Mouse (Mus musculus) limb, embryonic 15.5 days (tissue): ENCODE data around the gene Mob1a. TPM values are rescaled to one million over a fixed set of nuclear protein-coding genes. Genes with fewer than 3 reads are reported as not detected.
A peak's percentile ranks its signal among the peaks of the same experiment; 100 is the strongest.

Source experiments
- ATAC-seq: fragments of 200-750 bp; cut with Nextera tagmentation; 2 replicates; pipeline ENCODE4 v1.8.0; 2017; ENCODE audit warnings: low read depth, moderate TSS enrichment; ENCODE audit not compliant: insufficient number of reproducible peaks, low FRiP score, low TSS enrichment
- H3K27ac ChIP-seq: fragments of 300-500 bp; sonication (generic); 2 replicates; pipeline ENCODE4 v1.5.1; 2015; ENCODE audit warnings: moderate library complexity, mild to moderate bottlenecking, inconsistent platforms
- H3K27me3 ChIP-seq: fragments of 300-500 bp; sonication (generic); 2 replicates; pipeline ENCODE4 v1.6.1; 2015; ENCODE audit warnings: inconsistent platforms
- H3K36me3 ChIP-seq: fragments of 300-500 bp; sonication (generic); 2 replicates; pipeline ENCODE4 v1.6.1; 2015; ENCODE audit warnings: inconsistent platforms
- H3K4me1 ChIP-seq: fragments of 300-500 bp; sonication (generic); 2 replicates; pipeline ENCODE4 v1.6.1; 2015; ENCODE audit warnings: inconsistent platforms
- H3K4me2 ChIP-seq: fragments of 300-500 bp; sonication (generic); 2 replicates; pipeline ENCODE4 v1.6.1; 2015; ENCODE audit warnings: mild to moderate bottlenecking, inconsistent platforms
- H3K4me3 ChIP-seq: fragments of 300-500 bp; sonication (generic); 2 replicates; pipeline ENCODE4 v1.5.1; 2015; ENCODE audit warnings: mild to moderate bottlenecking, inconsistent platforms
- H3K9ac ChIP-seq: fragments of 300-500 bp; sonication (generic); 2 replicates; pipeline ENCODE4 v1.6.1; 2015; ENCODE audit warnings: inconsistent platforms
- H3K9me3 ChIP-seq: fragments of 300-500 bp; sonication (generic); 2 replicates; pipeline ENCODE4 v1.6.1; 2016; ENCODE audit warnings: inconsistent platforms
- WGBS: fragments of 180-500 bp; shearing (Covaris S2); methylation state at CpG from one replicate; pipeline ENCODE4 v1.1.7; 2015; 5-methylcytosine and 5-hydroxymethylcytosine counted together
- polyA plus RNA-seq: library from polyadenylated mRNA; unstranded; fragments of >200 nt; fragmentation: Nextera tagmentation; extraction: Ambion mirVana; gene quantifications from 2 replicates; pipeline ENCODE4 v1.2.1, GENCODE M21; 2015

Mob1a gene
- polyA plus RNA-seq = 67.8 and 68.7 TPM in 2 replicates

- H3K27ac ChIP-seq = peak within 1 kb of the TSS; percentile 93
- no peaks in the 10 kb centered on the region for H3K9me3 ChIP-seq
- peak within 1 kb of the TSS; percentile 81 for H3K9ac ChIP-seq
- under 1% methylated on average over 64 of the region's 65 CpGs for WGBS
- peak within 1 kb of the TSS; percentile 65 for H3K4me2 ChIP-seq
- peak within 1 kb of the TSS; percentile 67 for H3K4me3 ChIP-seq
- peaks cover 14% of the 10 kb centered on the region for H3K36me3 ChIP-seq
- peak; percentile 97 for ATAC-seq
- H3K4me1 ChIP-seq = peaks cover 7% of the 10 kb centered on the region
- H3K27me3 ChIP-seq = no peaks in the 10 kb centered on the region
These were observed at the start of gene Mob1a, which contains the start of gene Mthfd2 for GRCm38 (mm10) chr6:83325525-83326393. TSS of gene Mob1a (plus strand) at chr6:83326016. TSS of gene Mthfd2 (minus strand) at chr6:83325908.

- no peak overlapping the region for H3K4me2 ChIP-seq
- no peak for ATAC-seq
- no peaks in the 10 kb centered on the region for H3K4me1 ChIP-seq
- H3K36me3 ChIP-seq = no peaks in the 10 kb centered on the region
- 72% methylated on average over 13 of the region's 13 CpGs for WGBS
- no peak overlapping the region for H3K9ac ChIP-seq
- H3K9me3 ChIP-seq = no peaks in the 10 kb centered on the region
- H3K27ac ChIP-seq = no peak overlapping the region
- no peaks in the 10 kb centered on the region for H3K27me3 ChIP-seq
- no peak overlapping the region for H3K4me3 ChIP-seq
These were observed 48.7 kb upstream of the Mob1a start for GRCm38 (mm10) chr6:83277151-83277550.

GRCm38 (mm10) chr6:83278881-83279280 lies 46.9 kb upstream of the Mob1a start:
- Histone ChIP-seq H3K4me2 (no peak overlapping the region), H3K27me3 (no peaks in the 10 kb centered on the region), H3K27ac (no peak overlapping the region), H3K9me3 (no peaks in the 10 kb centered on the region), H3K4me3 (no peak overlapping the region), H3K36me3 (no peaks in the 10 kb centered on the region), H3K9ac (no peak overlapping the region), H3K4me1 (no peaks in the 10 kb centered on the region)
- 19% methylated on average over 2 of the region's 2 CpGs for WGBS
- ATAC-seq = no peak

GRCm38 (mm10) chr6:83280256-83280955 lies 45.4 kb upstream of the Mob1a start:
- no peak for ATAC-seq

GRCm38 (mm10) chr6:83300447-83301229 lies 25.2 kb upstream of the Mob1a start:
- Histone ChIP-seq H3K36me3 (peaks cover 11% of the 10 kb centered on the region; the same call in 1 of the 2 replicates), H3K4me1 (0 out of 2 replicates have a peak, but pooled peaks cover 2% of the 10 kb centered on the region), H3K4me2 (no peak overlapping the region), H3K4me3 (no peak overlapping the region), H3K9ac (no peak overlapping the region), H3K9me3 (no peaks in the 10 kb centered on the region), H3K27me3 (no peaks in the 10 kb centered on the region), H3K27ac (no peak overlapping the region)
- 87% methylated on average over 7 of the region's 7 CpGs for WGBS
- ATAC-seq = no peak

More at GRCm38 (mm10) chr6:83280256-83280955, 45.4 kb upstream of the Mob1a start:
- H3K4me1 ChIP-seq = no peaks in the 10 kb centered on the region
- H3K4me2 ChIP-seq = no peak overlapping the region
- no peaks in the 10 kb centered on the region for H3K9me3 ChIP-seq
- H3K27me3 ChIP-seq = no peaks in the 10 kb centered on the region
- H3K36me3 ChIP-seq = no peaks in the 10 kb centered on the region
- no peak overlapping the region for H3K27ac ChIP-seq
- no peak overlapping the region for H3K9ac ChIP-seq
- 82% methylated on average over 8 of the region's 8 CpGs for WGBS
- H3K4me3 ChIP-seq = no peak overlapping the region

GRCm38 (mm10) chr6:83301294-83301693 lies 24.5 kb upstream of the Mob1a start:
- Histone ChIP-seq H3K9me3 (no peaks in the 10 kb centered on the region), H3K9ac (no peak overlapping the region), H3K27ac (no peak overlapping the region), H3K4me2 (no peak overlapping the region), H3K4me3 (no peak overlapping the region), H3K36me3 (peaks cover 18% of the 10 kb centered on the region; the same call in 1 of the 2 replicates), H3K4me1 (0 out of 2 replicates have a peak, but pooled peaks cover 2% of the 10 kb centered on the region), H3K27me3 (no peaks in the 10 kb centered on the region)
- no peak for ATAC-seq
- WGBS = 84% methylated on average over 2 of the region's 2 CpGs

- Histone ChIP-seq H3K9ac (no peak overlapping the region), H3K27ac (no peak overlapping the region), H3K4me3 (no peak overlapping the region), H3K4me1 (0 out of 2 replicates have a peak, but pooled peaks cover 2% of the 10 kb centered on the region), H3K4me2 (no peak overlapping the region), H3K9me3 (no peaks in the 10 kb centered on the region), H3K27me3 (no peaks in the 10 kb centered on the region), H3K36me3 (peaks cover 27% of the 10 kb centered on the region)
- WGBS = 51% methylated on average over 5 of the region's 5 CpGs
- ATAC-seq = no peak
These were observed 23.6 kb upstream of the Mob1a start for GRCm38 (mm10) chr6:83302264-83302663.

GRCm38 (mm10) chr6:83309017-83309416 lies 16.8 kb upstream of the Mob1a start:
- Histone ChIP-seq H3K4me2 (no peak overlapping the region), H3K27me3 (no peaks in the 10 kb centered on the region), H3K4me1 (no peaks in the 10 kb centered on the region), H3K9me3 (no peaks in the 10 kb centered on the region), H3K36me3 (peaks cover 62% of the 10 kb centered on the region), H3K4me3 (no peak overlapping the region), H3K27ac (no peak overlapping the region), H3K9ac (no peak overlapping the region)
- no peak for ATAC-seq
- WGBS = 84% methylated on average over 7 of the region's 7 CpGs

GRCm38 (mm10) chr6:83311206-83311605 lies 14.6 kb upstream of the Mob1a start:
- peaks cover 46% of the 10 kb centered on the region for H3K36me3 ChIP-seq
- no peak overlapping the region for H3K27ac ChIP-seq
- H3K27me3 ChIP-seq = no peaks in the 10 kb centered on the region
- peaks cover 5% of the 10 kb centered on the region; the same call in 1 of the 2 replicates for H3K4me1 ChIP-seq
- H3K9ac ChIP-seq = no peak overlapping the region
- WGBS = 91% methylated on average over 11 of the region's 11 CpGs
- no peak for ATAC-seq
- no peak overlapping the region for H3K4me2 ChIP-seq
- no peaks in the 10 kb centered on the region for H3K9me3 ChIP-seq
- no peak overlapping the region for H3K4me3 ChIP-seq

GRCm38 (mm10) chr6:83312021-83312420 lies 13.8 kb upstream of the Mob1a start:
- H3K27ac ChIP-seq = no peak overlapping the region
- no peaks in the 10 kb centered on the region for H3K27me3 ChIP-seq
- WGBS = 93% methylated on average over 7 of the region's 7 CpGs
- peaks cover 13% of the 10 kb centered on the region for H3K4me1 ChIP-seq
- no peaks in the 10 kb centered on the region for H3K9me3 ChIP-seq
- no peak overlapping the region for H3K9ac ChIP-seq
- H3K36me3 ChIP-seq = peaks cover 38% of the 10 kb centered on the region
- H3K4me2 ChIP-seq = no peak overlapping the region
- no peak overlapping the region for H3K4me3 ChIP-seq
- ATAC-seq = no peak

- H3K27me3 ChIP-seq = no peaks in the 10 kb centered on the region
- H3K4me1 ChIP-seq = peaks cover 13% of the 10 kb centered on the region
- H3K4me2 ChIP-seq = no peak overlapping the region
- no peak overlapping the region for H3K9ac ChIP-seq
- H3K36me3 ChIP-seq = peaks cover 33% of the 10 kb centered on the region
- ATAC-seq = no peak
- H3K9me3 ChIP-seq = no peaks in the 10 kb centered on the region
- WGBS = 87% methylated on average over 8 of the region's 8 CpGs
- no peak overlapping the region for H3K4me3 ChIP-seq
- H3K27ac ChIP-seq = no peak overlapping the region
These were observed 13.3 kb upstream of the Mob1a start for GRCm38 (mm10) chr6:83312514-83312913.
